Mouse (Mus musculus) forebrain, embryonic 14.5 days (tissue): ENCODE results near the gene Ears2. TPM values are rescaled to one million over a fixed set of nuclear protein-coding genes. Genes with fewer than 3 reads are reported as not detected.

Experiments used
- ATAC-seq: fragments of 200-750 bp; cut with Nextera tagmentation; 2 replicates; pipeline ENCODE4 v1.8.0; 2017; ENCODE audit warnings: mild to moderate bottlenecking, moderate library complexity
- DNase-seq: peaks from one replicate; pipeline ENCODE4 v3.0.0-alpha.2; 2015; ENCODE audit warnings: low spot score
- H3K27ac ChIP-seq: fragments of 300-500 bp; sonication (generic); 2 replicates; pipeline ENCODE4 v1.5.1; 2014; ENCODE audit warnings: low read depth, mild to moderate bottlenecking, control low read depth, low read length, moderate library complexity
- H3K27me3 ChIP-seq: fragments of 300-500 bp; sonication (generic); replicated peaks from 2 replicates; pipeline ENCODE4 v1.6.1; 2014; ENCODE audit warnings: low read length, control low read depth, mixed read lengths; ENCODE audit not compliant: control insufficient read depth, insufficient read depth
- H3K36me3 ChIP-seq: fragments of 300-500 bp; sonication (generic); 2 replicates; pipeline ENCODE4 v1.6.1; 2014; ENCODE audit warnings: low read length, control low read depth; ENCODE audit not compliant: control insufficient read depth, insufficient read depth
- H3K4me1 ChIP-seq: fragments of 300-500 bp; sonication (generic); 2 replicates; pipeline ENCODE4 v1.6.1; 2014; ENCODE audit warnings: antibody characterized with exemption, low read length, control low read depth; ENCODE audit not compliant: control insufficient read depth, insufficient read depth
- H3K4me2 ChIP-seq: fragments of 300-500 bp; sonication (generic); 2 replicates; pipeline ENCODE4 v1.6.1; 2014; ENCODE audit warnings: mild to moderate bottlenecking, control low read depth, low read length
- H3K4me3 ChIP-seq: fragments of 300-500 bp; sonication (generic); 2 replicates; pipeline ENCODE4 v1.5.1; 2014; ENCODE audit warnings: low read depth, low read length, control low read depth
- H3K9ac ChIP-seq: fragments of 300-500 bp; sonication (generic); 2 replicates; pipeline ENCODE4 v1.6.1; 2014; ENCODE audit warnings: mild to moderate bottlenecking, low read length, control low read depth, moderate library complexity
- H3K9me3 ChIP-seq: fragments of 300-500 bp; sonication (generic); replicated peaks from 2 replicates; pipeline ENCODE4 v1.6.1; 2016; ENCODE audit warnings: low read length, control low read depth, mixed read lengths; ENCODE audit not compliant: control insufficient read depth
- WGBS: fragments of 180-500 bp; shearing (Covaris S2); extraction: QIAGEN DNeasy Blood & Tissue Kit; methylation state at CpG from one replicate; pipeline ENCODE4 v1.1.7; 2014; 5-methylcytosine and 5-hydroxymethylcytosine counted together
- polyA plus RNA-seq: library from polyadenylated mRNA; unstranded; fragments of >200 nt; fragmentation: Nextera tagmentation; extraction: Ambion mirVana; gene quantifications from 2 replicates; pipeline ENCODE4 v1.2.1, GENCODE M21; 2014

Gene Ears2
- polyA plus RNA-seq, 1 experiment from 2014 or later: 11.8 TPM

DNA sequence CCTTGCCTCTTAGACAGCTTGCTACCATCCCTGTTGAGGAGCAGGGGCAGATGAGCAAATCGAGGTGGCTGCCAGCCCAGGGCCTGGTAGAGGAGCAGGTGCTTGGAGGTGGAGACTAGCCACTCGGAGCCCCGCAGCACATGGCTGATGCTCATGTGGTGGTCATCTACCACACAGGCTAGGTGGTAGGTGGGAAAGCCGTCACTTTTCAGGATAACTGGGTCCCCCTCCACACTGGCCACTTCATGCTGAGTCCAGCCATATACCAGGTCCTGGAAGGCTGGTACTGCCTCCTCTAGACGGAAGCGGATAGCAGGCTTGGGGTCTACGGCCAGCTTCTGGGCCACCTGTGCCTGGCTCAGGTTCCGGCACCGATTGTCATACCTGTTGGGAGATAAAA, 18.9 kb downstream of the Ears2 start:
- H3K4me1 ChIP-seq: no peaks in the 10 kb centered on the region
- H3K36me3 ChIP-seq: peaks cover 36% of the 10 kb centered on the region
- WGBS: 95% methylated on average over 9 of the region's 9 CpGs
- H3K9me3 ChIP-seq: no peaks in the 10 kb centered on the region
- H3K9ac ChIP-seq: no peak overlapping the region
- H3K4me2 ChIP-seq: no peak overlapping the region
- no peak for ATAC-seq
- no peak for DNase-seq
- H3K27ac ChIP-seq: no peak overlapping the region
- no peaks in the 10 kb centered on the region for H3K27me3 ChIP-seq
- no peak overlapping the region for H3K4me3 ChIP-seq

DNA sequence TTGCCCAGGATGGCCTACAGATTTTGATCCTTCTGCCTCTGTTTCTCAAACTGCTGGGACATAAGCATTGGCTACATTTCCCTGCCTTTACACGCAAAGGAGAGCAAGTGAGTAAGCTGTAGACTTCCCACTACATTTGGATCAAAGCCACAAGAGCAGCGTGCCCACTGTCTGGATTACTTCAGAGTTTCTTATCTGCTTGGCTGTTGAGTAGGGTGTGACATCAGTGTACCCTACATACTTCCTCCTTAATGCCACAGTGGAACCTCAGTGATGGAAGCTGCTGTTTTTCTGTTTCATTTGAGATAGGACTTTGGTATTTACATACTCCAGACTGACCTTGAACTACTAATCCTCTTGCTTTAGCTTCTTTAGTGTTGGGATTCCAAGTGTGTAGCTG, 20.2 kb downstream of the Ears2 start:
- Histone ChIP-seq H3K4me1 (no peaks in the 10 kb centered on the region), H3K9ac (no peak overlapping the region), H3K27ac (no peak overlapping the region), H3K4me2 (no peak overlapping the region), H3K9me3 (no peaks in the 10 kb centered on the region), H3K36me3 (peaks cover 36% of the 10 kb centered on the region), H3K4me3 (no peak overlapping the region), H3K27me3 (no peaks in the 10 kb centered on the region)
- DNase-seq (no peak), ATAC-seq (no peak)
- WGBS: 96% methylated on average over 2 of the region's 2 CpGs

DNA sequence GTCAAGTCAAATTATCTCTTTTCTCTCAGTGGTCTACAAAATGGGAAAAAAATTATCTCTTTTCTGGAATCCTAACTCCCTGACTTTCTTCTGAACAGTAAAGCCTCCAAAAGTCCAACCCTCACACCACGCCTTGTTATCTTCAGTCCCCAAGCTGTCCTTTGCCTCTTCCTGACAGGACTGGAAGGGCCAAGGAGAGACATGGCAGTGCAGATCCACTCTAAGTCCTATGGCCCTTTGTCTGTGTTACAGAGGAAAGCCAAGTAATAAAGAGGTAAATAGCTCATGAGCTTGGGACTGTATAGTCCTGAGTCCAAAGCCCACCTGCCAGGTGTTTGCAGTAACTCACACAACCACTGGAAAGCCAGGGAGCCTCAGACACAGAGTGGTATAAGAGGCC, 21.4 kb downstream of the Ears2 start:
- no peaks in the 10 kb centered on the region for H3K9me3 ChIP-seq
- ATAC-seq (no peak), DNase-seq (no peak)
- H3K4me3 ChIP-seq: no peak overlapping the region
- peaks cover 30% of the 10 kb centered on the region for H3K36me3 ChIP-seq
- H3K27ac ChIP-seq: no peak overlapping the region
- no peaks in the 10 kb centered on the region for H3K27me3 ChIP-seq
- 100% methylated on average over 1 of the region's 1 CpGs for whole genome bisulfite sequencing
- H3K4me2 ChIP-seq: no peak overlapping the region
- no peak overlapping the region for H3K9ac ChIP-seq
- H3K4me1 ChIP-seq: no peaks in the 10 kb centered on the region

DNA sequence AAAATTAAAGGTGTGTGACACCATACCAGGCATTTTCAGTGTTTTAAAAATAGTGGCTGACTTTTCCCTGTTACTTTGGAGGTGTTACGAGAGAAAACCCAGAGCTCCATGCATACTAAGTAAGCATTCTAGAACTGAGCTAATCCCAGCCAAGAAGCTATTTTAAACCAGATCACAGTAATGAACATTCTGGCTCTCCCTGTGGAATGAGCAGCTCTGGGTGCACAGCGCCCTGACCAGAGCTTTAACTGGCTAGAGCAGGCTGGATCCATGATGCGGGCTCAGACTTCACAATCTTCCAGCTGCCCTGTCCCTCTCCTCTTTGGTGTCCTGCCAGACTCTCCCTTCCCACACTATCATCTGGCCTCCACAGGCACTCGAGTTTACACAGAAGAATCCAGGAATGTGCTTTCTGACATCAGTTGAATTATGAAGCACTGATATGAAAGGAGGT, 21.9 kb downstream of the Ears2 start:
- Histone ChIP-seq H3K27ac (no peak overlapping the region), H3K36me3 (peaks cover 30% of the 10 kb centered on the region), H3K4me2 (no peak overlapping the region), H3K9ac (no peak overlapping the region), H3K9me3 (no peaks in the 10 kb centered on the region), H3K4me3 (no peak overlapping the region), H3K4me1 (no peaks in the 10 kb centered on the region), H3K27me3 (no peaks in the 10 kb centered on the region)
- DNase-seq (no peak), ATAC-seq (no peak)
- WGBS: 98% methylated on average over 4 of the region's 4 CpGs

DNA sequence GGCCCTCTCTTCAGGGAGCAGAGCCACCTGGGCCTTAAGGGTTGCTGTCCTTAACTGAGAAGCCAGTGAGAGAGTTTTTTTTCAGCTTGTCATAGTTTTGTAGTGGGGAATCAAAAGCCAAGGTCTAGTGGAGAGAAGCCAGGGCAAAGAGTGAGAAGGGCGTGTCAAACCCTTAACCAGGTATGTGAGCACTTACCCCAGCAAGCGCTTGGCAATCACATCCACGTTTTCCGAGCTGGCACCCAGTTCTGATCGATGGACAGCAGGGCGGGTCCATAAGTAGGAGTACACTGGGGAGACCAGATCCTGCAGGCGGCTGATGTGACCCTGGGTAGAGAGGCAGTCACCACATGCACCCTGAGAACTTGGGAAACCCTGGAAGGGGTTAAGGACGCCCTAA, 23.0 kb downstream of the Ears2 start:
- H3K4me2 ChIP-seq: no peak overlapping the region
- no peak overlapping the region for H3K9ac ChIP-seq
- 86% methylated on average over 8 of the region's 8 CpGs for WGBS
- no peaks in the 10 kb centered on the region for H3K9me3 ChIP-seq
- ATAC-seq: no peak
- no peak overlapping the region for H3K4me3 ChIP-seq
- H3K4me1 ChIP-seq: no peaks in the 10 kb centered on the region
- no peak for DNase-seq
- no peak overlapping the region for H3K27ac ChIP-seq
- no peaks in the 10 kb centered on the region for H3K27me3 ChIP-seq
- peaks cover 40% of the 10 kb centered on the region for H3K36me3 ChIP-seq

DNA sequence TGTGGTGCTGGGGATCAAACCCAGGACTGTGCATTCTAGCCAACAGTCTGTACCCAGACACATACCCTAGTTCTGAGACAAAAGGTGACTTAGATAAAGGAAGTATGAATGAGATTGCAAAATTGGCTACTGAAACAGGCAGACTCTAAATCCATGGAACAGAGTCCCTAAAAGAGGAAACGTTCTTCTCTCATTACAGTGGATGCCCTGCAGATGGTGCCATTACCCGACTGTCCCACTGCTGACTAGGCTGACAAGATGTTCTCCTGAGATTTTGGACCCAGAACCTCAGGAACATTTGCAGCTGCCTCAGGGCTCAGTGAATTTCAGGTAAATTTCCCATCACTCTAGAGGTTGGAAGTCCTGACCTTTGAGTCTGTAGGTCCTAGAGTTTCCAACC, 32.7 kb downstream of the Ears2 start:
- H3K36me3 ChIP-seq: peaks cover 17% of the 10 kb centered on the region; the same call in 1 of the 2 replicates
- 49% methylated on average over 2 of the region's 2 CpGs for WGBS
- H3K4me3 ChIP-seq: no peak overlapping the region
- H3K9me3 ChIP-seq: no peaks in the 10 kb centered on the region
- no peak for ATAC-seq
- H3K27me3 ChIP-seq: no peaks in the 10 kb centered on the region
- H3K27ac ChIP-seq: no peak overlapping the region
- H3K4me1 ChIP-seq: no peaks in the 10 kb centered on the region
- no peak overlapping the region for H3K9ac ChIP-seq
- DNase-seq: no peak
- H3K4me2 ChIP-seq: no peak overlapping the region

DNA sequence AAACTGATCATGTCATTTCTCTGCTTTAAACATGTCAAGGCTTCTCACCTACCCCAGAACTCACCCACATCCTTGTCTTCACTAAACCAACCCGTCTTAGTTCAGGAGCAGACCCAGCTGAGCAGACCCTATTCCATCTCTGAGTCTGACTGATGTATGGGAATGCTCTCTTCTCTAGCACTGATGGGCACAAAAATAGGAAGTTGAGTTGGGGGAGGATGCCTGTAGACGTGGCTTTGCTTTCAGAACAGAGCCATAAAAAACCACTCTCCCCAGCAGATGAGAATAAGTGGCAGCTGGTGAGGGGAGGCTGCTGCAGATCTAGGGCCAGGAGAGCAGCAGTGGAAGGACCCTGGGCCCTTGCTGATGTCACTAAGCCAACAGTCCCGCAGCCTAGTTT, 33.7 kb downstream of the Ears2 start:
- ATAC-seq (no peak), DNase-seq (no peak)
- H3K36me3 ChIP-seq: 0 out of 2 replicates have a peak, but pooled peaks cover 8% of the 10 kb centered on the region
- H3K4me1 ChIP-seq: no peaks in the 10 kb centered on the region
- no peaks in the 10 kb centered on the region for H3K27me3 ChIP-seq
- WGBS: 85% methylated on average over 3 of the region's 3 CpGs
- H3K4me2 ChIP-seq: no peak overlapping the region
- H3K27ac ChIP-seq: no peak overlapping the region
- H3K4me3 ChIP-seq: no peak overlapping the region
- no peaks in the 10 kb centered on the region for H3K9me3 ChIP-seq
- H3K9ac ChIP-seq: no peak overlapping the region

DNA sequence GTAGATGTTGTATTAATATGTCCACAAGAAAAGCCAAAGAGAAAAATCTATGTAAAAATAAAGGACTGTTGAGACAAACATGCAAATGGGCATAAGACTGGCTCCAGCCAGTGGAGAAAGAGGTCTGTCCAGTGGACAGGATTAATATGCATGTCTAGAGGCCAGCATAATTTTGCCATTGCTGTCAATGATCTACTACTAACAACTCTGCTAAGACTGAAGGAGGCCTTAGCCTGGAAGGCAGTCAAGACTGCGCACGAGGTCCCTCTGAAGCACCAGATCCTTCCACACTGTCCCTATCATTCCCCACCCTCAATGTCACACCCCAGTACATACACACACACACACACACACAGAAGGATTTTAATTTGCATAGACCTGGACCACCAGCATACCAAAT, 44.9 kb downstream of the Ears2 start:
- 96% methylated on average over 2 of the region's 2 CpGs for WGBS
- ATAC-seq (no peak), DNase-seq (no peak)
- Histone ChIP-seq H3K27me3 (no peaks in the 10 kb centered on the region), H3K27ac (no peak overlapping the region), H3K36me3 (no peaks in the 10 kb centered on the region), H3K4me3 (no peak overlapping the region), H3K9me3 (no peaks in the 10 kb centered on the region), H3K9ac (no peak overlapping the region), H3K4me1 (peaks cover 18% of the 10 kb centered on the region), H3K4me2 (no peak overlapping the region)

DNA sequence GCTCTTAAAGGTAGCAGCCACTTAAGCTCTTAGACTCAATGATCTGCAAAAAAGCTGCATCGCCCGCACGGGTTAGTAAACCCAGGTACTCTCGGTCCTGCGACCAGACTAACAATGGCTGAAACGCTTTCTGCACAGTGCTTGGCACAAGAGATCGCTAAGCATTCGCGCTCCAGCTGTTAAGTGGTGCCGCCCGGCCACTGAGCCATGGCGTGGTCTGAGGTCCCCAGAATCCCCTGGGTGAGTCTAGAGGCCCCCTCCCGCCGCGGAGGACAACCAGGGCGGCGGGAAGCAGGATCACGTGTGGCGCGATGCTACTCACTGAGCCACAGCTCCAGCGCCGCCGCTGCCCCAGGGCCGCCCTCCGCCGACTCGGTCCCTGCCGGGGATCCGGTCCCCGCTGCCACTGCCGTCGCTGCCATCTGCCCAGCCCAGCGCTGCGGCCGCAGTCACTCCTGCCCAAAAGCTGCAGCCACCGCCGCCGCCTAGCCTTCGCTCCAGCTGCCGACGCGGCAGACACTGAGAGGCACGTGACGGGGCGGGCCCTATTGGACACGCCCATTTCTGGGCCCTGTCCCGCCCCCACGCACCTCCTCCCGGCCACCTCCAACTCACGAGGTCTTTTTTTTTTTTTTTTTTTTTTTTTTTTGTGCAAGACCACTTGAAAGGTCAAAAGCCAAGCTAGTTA, 46.3 kb downstream of the Ears2 start, which contains the start of gene Gga2:
Gene Gga2, minus strand, starts transcription at position 556 of the 688 bp plus-strand sequence.
- Histone ChIP-seq H3K9me3 (no peaks in the 10 kb centered on the region), H3K36me3 (no peaks in the 10 kb centered on the region), H3K4me2 (peak within 1 kb of the TSS; percentile 56), H3K4me1 (peaks cover 18% of the 10 kb centered on the region), H3K9ac (peak within 1 kb of the TSS; percentile 83), H3K27ac (peak within 1 kb of the TSS; percentile 82), H3K27me3 (no peaks in the 10 kb centered on the region), H3K4me3 (peak within 1 kb of the TSS; percentile 81)
- ATAC-seq (peak; percentile 92), DNase-seq (peak; percentile 93)
- WGBS: under 1% methylated on average over 50 of the region's 50 CpGs
